Mouse (Mus musculus): ENCODE data around the gene Tnfrsf22.
A peak's percentile ranks its signal among the peaks of the same experiment; 100 is the strongest.

Tnfrsf22 gene

DNA sequence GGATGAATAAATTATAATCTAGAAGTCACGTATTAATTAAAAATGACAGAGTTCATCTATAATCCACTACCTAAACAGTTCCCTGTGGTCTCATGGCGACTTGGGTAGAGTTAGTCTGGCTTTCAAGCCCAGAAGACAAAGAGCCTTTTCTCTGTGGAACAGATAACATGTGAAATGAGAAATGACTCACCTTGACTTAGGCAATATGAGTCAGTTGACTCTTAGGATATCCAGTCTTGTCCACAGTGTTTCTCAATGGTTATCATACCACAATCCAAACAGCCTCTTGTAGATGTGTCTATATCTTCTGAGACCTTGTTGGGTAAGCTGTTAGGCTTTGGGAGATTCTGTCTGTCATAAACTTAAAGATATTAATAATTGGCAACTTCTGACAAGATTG, 18.0 kb downstream of the Tnfrsf22 start:
- peak; percentile 59 for DNase-seq (ENCODE audit: low read depth)

- DNase-seq (ENCODE audit: low read depth): no peak
Observed at GRCm38 (mm10) chr7:143629501-143629900, 20.0 kb downstream of the Tnfrsf22 start.

DNA sequence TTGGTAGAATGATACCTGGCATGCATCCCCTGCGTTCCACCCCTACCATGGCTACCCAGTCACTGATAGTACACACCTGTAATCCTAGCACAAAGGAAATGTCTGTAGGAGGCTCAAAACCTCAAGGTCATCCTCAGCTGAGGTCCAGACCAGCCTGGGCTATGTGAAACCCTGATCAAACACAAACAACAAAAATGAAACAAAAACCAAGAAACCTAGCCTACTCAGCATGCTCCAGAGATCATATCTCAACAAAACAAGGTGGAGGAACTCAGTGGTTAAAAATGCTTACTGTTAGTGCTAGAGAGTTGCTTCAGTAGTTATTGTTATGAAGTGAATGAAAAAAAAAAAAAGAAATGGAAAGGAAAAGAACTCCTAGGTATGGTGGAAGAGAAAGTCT, 20.9 kb downstream of the Tnfrsf22 start, which contains the start of gene Tnfrsf26:
Gene Tnfrsf26, minus strand, starts transcription at position 183 of the 400 bp plus-strand sequence.
- DNase-seq (ENCODE audit: low read depth): no peak

GRCm38 (mm10) chr7:143627555-143628286, 21.7 kb downstream of the Tnfrsf22 start:
- no peak for DNase-seq (ENCODE audit: low read depth)

DNA sequence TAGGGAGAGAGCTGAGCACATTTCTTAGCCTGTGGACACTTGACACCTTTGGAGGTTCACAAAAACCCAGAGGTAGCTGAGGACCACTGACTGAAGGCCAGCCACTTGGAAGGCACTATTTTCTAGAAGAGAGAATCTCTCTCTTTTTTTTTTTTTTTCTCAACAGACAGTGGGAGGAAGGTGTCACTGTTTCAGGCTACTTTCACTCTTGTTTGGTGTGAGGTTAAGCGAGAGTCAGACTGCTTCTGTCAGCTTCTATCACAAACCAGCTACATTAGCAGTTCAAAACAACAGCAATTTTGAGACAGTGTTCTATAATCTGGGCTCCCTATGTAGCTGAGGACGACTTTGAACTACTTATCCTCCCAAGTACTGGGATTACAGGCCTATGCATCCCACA, 23.3 kb downstream of the Tnfrsf22 start:
- DNase-seq (ENCODE audit: low read depth): no peak

DNA sequence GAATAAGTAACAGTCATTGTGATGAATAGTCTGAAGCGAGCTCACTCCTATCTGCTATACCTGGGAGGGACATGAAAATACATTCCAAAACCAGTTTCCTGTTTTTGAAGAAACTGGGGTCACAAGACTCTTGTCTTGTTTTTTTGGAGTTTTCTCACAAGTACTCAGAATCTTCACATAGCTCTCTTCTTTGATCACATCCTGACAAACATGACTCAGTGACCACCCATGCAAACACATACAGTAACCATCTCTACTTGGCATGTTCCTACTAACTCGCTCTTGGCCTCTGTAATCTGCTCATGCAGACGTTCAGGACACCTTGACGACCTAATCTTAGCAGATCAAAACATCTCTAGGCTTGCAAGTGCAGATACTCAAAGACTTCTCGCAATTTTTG, 24.3 kb downstream of the Tnfrsf22 start:
- DNase-seq (ENCODE audit: low read depth): peak; percentile 63

DNA sequence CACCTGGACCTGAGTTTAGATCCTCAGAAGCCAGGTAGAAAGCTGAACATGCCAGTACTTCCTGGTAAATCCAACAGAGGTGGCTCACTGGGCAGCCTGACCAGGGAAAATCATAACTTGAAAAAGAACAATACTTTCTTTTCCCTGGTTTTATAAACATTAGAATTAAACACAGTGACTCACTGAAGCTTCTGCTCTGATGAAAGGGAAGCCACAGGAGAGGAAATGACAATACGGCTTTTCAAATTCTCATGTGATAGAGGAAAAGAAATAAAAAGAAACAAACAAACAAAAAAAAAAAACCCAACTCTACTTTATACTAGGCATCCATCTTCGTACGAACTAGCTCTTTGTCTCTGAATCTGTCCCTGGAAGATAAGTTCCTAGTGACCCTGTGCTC, 24.9 kb downstream of the Tnfrsf22 start:
- no peak for DNase-seq (ENCODE audit: low read depth)

- DNase-seq (ENCODE audit: low read depth): no peak
Observed at GRCm38 (mm10) chr7:143620951-143621350, 28.5 kb downstream of the Tnfrsf22 start.

GRCm38 (mm10) chr7:143614404-143615135, 34.9 kb downstream of the Tnfrsf22 start:
- DNase-seq (ENCODE audit: low read depth): no peak

- no peak for DNase-seq (ENCODE audit: low read depth)
Observed at GRCm38 (mm10) chr7:143612215-143612614, 37.2 kb downstream of the Tnfrsf22 start.

DNA sequence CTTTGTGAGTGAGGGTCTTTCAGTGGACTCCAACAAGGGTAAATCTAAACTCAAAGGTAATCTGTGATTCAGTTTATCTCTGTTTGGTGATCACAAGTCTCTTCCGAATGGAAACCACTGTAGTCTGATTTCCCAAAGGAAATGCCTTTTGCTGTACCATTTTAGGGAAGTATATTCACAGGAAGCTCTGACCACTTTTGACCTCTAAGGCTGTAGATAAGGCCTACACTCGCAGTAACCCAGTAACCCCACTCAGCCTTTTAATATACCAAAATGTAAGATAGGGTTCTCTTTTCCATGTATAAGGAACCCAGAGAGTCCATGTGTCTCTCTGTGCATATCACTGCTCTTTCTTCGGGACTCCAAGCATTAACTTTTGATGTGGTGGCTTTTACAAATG, 44.1 kb downstream of the Tnfrsf22 start:
- DNase-seq (ENCODE audit: low read depth): no peak

GRCm38 (mm10) chr7:143604889-143605288, 44.6 kb downstream of the Tnfrsf22 start:
- no peak for DNase-seq (ENCODE audit: low read depth)

DNA sequence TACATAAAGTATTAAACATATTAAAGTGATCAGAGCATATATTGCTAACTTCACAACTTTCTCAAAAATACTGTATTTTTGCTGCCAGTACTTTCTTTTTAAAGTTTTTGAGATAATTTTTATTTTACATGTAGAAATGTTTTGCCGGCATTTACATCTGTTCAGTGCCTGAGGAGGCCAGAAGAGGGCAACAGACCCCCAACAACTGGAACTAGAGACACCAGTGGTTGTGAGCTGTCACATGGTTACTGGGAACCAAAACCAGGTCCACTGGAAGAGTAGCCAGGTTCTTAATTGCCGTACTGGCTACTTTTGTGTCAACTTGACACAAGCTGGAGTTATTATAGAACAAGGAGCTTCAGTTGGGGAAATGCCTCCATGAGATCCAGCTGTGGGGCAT, 47.8 kb downstream of the Tnfrsf22 start:
- no peak for DNase-seq (ENCODE audit: low read depth)

DNA sequence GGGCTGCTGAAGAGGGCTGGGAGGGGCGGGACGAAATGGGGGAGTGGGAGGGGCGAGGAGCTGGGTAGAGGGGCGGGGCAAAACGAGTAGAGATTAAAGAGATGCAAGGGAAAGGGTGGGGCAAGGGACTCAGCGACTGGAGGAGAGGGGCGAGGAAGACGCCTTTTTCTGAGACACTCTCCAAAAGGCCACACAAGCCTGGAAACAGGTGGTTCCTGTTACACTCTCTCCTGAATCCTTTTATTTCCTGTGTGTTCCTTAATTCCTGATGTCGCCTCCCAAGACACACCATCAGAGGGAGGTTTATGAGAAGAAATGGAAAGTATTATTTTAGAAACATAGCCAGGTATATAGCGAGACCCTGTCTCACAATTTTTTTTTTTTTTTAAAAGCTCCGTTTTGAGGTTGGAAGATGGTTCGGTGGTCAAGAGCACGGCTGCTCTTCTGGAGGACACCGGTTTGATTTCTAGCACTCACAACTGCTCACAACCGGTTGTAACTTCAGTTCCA, 49.2 kb downstream of the Tnfrsf22 start:
- no peak for DNase-seq (ENCODE audit: low read depth)

DNA sequence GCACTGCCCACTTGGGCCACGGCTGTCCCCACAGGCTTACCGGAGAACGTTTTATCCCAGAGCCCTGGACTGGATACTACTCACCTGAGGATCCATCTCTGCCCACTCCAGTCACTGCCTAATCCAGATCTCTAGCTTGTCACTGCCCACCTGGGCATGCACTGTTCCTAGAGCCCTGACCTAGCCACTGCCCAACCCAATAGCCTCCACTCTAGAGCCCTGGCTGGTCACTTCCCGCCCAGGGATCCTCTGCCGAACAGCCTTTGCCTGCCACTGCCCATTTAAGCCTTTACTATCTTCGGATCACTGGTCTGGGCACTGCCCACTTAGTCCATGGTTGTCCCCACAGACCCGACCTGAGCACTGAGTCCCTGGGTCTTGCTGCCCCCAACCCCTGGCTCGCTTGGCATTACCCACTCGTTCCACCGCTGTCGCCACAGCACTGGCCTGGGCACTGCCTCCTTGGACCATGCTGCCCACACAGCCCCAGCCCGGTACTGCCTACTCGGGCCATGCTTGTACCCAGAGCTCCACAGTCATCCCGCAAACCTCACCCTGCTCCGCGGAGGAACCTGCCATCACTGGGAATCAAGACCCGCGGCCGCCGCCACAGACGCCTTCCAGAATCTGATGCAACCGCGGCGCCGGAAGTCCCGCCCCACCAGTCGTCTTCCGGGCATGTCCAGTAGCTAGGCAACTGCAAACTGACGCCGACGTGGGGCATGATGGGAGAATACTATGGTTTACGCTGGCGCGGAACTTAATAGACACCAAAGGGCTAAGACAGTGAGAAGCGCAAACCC, 49.8 kb downstream of the Tnfrsf22 start, which contains the start of gene Cars:
Gene Cars, minus strand, starts transcription at position 663 of the 803 bp plus-strand sequence.
- peak; percentile 92 for DNase-seq (ENCODE audit: low read depth)

DNA sequence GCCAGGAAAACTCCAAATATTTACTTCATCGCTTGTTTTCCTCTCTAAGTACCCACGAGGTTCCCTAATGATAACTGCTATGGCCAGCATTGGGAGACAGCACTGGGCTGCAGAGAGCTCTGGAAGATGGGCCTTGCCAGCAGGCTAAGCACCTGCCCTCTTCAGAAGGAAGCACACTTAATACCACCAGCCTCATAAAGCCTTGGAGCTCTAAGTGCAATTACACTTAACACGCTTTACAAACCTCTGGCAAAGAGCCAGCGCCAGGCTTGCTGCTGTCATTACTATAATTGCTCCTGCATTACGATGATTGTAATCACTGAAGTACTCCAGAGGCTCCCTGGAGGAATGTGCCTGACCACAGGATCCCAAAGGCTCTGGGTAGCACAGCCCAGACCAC, 54.6 kb downstream of the Tnfrsf22 start:
- DNase-seq (ENCODE audit: low read depth): no peak

DNA sequence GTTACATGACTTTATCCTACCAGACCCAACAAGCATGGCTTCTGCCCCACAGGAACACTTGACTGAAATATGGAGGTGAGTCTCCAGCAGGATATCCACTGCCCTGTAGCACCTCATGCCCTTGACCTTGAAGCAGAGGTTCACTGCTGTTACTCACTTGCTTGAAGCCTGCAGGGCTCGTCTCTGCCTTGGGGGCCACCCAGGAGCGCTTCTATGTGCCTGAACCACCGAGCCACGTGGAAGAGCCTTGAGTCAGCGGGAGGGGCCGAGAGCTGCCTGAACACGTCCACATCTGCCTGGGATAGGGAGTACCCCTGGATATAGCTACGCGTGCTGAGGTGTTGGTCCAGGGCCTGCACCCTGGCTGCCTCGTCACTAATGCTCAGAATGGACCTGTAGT, 57.2 kb downstream of the Tnfrsf22 start:
- no peak for DNase-seq (ENCODE audit: low read depth)

DNA sequence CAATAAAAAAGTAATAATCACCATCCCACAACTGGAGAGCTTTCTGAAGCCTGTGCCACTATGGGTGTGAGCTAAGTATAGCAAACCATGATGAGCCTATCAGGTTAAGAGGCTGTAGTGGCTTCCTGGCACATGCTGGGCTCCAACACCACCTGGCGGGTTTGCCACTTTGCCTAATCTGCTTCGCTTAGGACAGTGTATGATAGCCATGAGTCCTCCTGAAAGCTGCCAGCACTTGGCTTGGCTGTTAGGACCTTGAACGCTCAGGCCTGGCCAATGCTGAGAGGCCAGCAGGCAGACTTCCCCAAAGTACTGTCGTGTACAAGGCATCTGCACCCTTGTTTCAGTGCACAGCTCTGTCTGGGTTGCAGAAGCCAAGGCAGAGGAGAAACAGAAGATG, 61.5 kb downstream of the Tnfrsf22 start:
- DNase-seq (ENCODE audit: low read depth): no peak

DNA sequence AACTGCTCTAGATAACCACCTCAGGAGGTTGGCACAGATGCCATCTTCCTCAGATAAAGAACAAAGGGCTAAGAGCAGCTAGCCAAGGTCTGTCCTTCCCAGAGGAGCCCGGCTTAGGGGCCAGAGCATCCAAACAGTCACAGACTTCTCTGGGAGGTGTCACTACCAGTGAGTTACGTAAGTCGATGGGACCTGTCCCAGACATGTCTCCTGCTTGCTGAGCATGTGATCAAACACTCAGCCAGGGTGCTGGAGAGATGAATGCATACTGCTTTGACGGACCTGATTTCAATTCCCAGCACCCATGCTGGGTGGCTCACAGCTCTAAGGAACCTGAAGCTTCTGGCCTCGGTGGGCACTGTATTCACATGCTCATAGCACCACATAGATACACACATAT, 61.9 kb downstream of the Tnfrsf22 start:
- no peak for DNase-seq (ENCODE audit: low read depth)
